28 mouse cellular contexts compared by ENCODE assay signal in genomic region chr6:101334495-101334894, GRCm38 (mm10). TPM values are rescaled to one million over a fixed set of nuclear protein-coding genes. Genes with fewer than 3 reads are reported as not detected.
DNase-seq lines count a peak whose midpoint lies in the region; ATAC-seq and TF ChIP-seq lines count a peak whose summit lies in the region.
"Had no signal": no experiment of that assay in that cellular context is flagged by ENCODE, and none has a peak within 500 bp of the region (broad histone marks: within the 10 kb centered on the region; RNA-seq: fewer than 3 reads in every experiment).

No protein-coding gene starts in this region.

- intact Hi-C loops in gastrocnemius, adult 2 months (cut with DNase I): no loop called here

- no peak overlapping the region for H3K4me3 ChIP-seq in gastrocnemius, adult 2 months
- no peak overlapping the region for H3K4me3 ChIP-seq in heart, embryonic 13.5 days
- H3K4me3 ChIP-seq in lung, embryonic 14.5 days (ENCODE audit: low read depth, low read length): no peak overlapping the region
- no peak overlapping the region for H3K4me3 ChIP-seq in lung, postnatal 0 days (ENCODE audit: low read depth, low read length)
- H3K4me3 ChIP-seq: embryonic facial prominence, embryonic 10.5 days; embryonic facial prominence, embryonic 13.5 days; erythroblast, embryonic 14.5 days; forebrain, embryonic 12.5 days; forebrain, embryonic 15.5 days; hindbrain, embryonic 10.5 days; hindbrain, embryonic 13.5 days; intestine, embryonic 15.5 days had no signal

- no peaks in the 10 kb centered on the region for H3K27me3 ChIP-seq in heart, embryonic 13.5 days (replicated peaks)
- H3K27me3 ChIP-seq in lung, embryonic 14.5 days (ENCODE audit: insufficient read depth, low read length): no peaks in the 10 kb centered on the region
- H3K27me3 ChIP-seq in lung, postnatal 0 days (replicated peaks; ENCODE audit: insufficient read depth, low read length): no peaks in the 10 kb centered on the region
- H3K27me3 ChIP-seq: embryonic facial prominence, embryonic 13.5 days; forebrain, embryonic 12.5 days; forebrain, embryonic 15.5 days; hindbrain, embryonic 13.5 days; intestine, embryonic 15.5 days had no signal

- no peaks in the 10 kb centered on the region for H3K9me3 ChIP-seq in heart, embryonic 13.5 days
- H3K9me3 ChIP-seq in lung, embryonic 14.5 days (ENCODE audit: low read depth, low read length): no peaks in the 10 kb centered on the region
- H3K9me3 ChIP-seq in lung, postnatal 0 days (ENCODE audit: low read length): no peaks in the 10 kb centered on the region
- H3K9me3 ChIP-seq: embryonic facial prominence, embryonic 10.5 days; embryonic facial prominence, embryonic 13.5 days; forebrain, embryonic 12.5 days; forebrain, embryonic 15.5 days; hindbrain, embryonic 10.5 days; hindbrain, embryonic 13.5 days; intestine, embryonic 15.5 days had no signal

- 63% methylated on average over 3 of the region's 3 CpGs for WGBS in heart, embryonic 13.5 days
- WGBS in lung, embryonic 14.5 days: 29% methylated on average over 3 of the region's 3 CpGs
- WGBS in lung, postnatal 0 days: 27% methylated on average over 3 of the region's 3 CpGs

- DNase-seq in gastrocnemius, adult 2 months: no peak
- DNase-seq in gastrocnemius, postnatal 25 days: no peak
- no peak for DNase-seq in heart, postnatal 4 days
- peak; percentile 77 for DNase-seq in lung, embryonic 14.5 days
- no peak for DNase-seq in lung, postnatal 4 days
- DNase-seq in lung, postnatal 0 days (ENCODE audit: low spot score): peak; percentile 39
- DNase-seq in lung, postnatal 36 days: no peak
- DNase-seq: adrenal gland, adult 8-10 months; adrenal gland, postnatal 25 days; cerebellum, adult 11-12 months; cerebellum, adult 8-10 months; cerebellum, postnatal 10 days; cerebellum, postnatal 36 days; embryo, embryonic 11 days; gastrocnemius, postnatal 10 days; heart, adult 11 months; heart, postnatal 14 days had no signal

- no peak; the same call in 1 of the 2 replicates for TF ChIP-seq EP300 in lung, postnatal 0 days (IDR thresholded peaks at IDR 0.05)

- peak overlapping the region; percentile 89 for H3K27ac ChIP-seq in gastrocnemius, adult 2 months
- peak overlapping the region; percentile 30; the same call in 1 of the 2 replicates for H3K27ac ChIP-seq in heart, embryonic 13.5 days (replicated peaks)
- H3K27ac ChIP-seq in lung, embryonic 14.5 days (ENCODE audit: low read depth): peak overlapping the region; percentile 68; the same call in 1 of the 2 replicates
- no peak overlapping the region for H3K27ac ChIP-seq in lung, postnatal 0 days (ENCODE audit: low read length)
- H3K27ac ChIP-seq: embryonic facial prominence, embryonic 10.5 days; embryonic facial prominence, embryonic 13.5 days; forebrain, embryonic 12.5 days; forebrain, embryonic 15.5 days; hindbrain, embryonic 10.5 days; hindbrain, embryonic 13.5 days; intestine, embryonic 15.5 days had no signal

- TF ChIP-seq CTCF in gastrocnemius, adult 2 months (IDR thresholded peaks at IDR 0.05): no peak
- TF ChIP-seq CTCF in lung, embryonic 14.5 days (IDR thresholded peaks at IDR 0.05; ENCODE audit: low read depth): no peak
- no peak for TF ChIP-seq CTCF in lung, postnatal 0 days (IDR thresholded peaks at IDR 0.05)

- ATAC-seq in heart, embryonic 13.5 days (ENCODE audit: extremely low read depth, insufficient number of reproducible peaks, low FRiP score, low TSS enrichment): no peak
- peak; percentile 42; the same call in 1 of the 2 replicates for ATAC-seq in lung, embryonic 14.5 days (ENCODE audit: insufficient read depth)
- peak; percentile 50 for ATAC-seq in lung, postnatal 0 days
- ATAC-seq: activated CD4-positive, CD25-positive, alpha-beta regulatory T cell, adult 4 months; forebrain, embryonic 15.5 days; hindbrain, embryonic 16.5 days; intestine, embryonic 15.5 days had no signal

- no peaks in the 10 kb centered on the region for H3K36me3 ChIP-seq in heart, embryonic 13.5 days
- no peaks in the 10 kb centered on the region for H3K36me3 ChIP-seq in lung, embryonic 14.5 days (ENCODE audit: insufficient read depth)
- no peaks in the 10 kb centered on the region for H3K36me3 ChIP-seq in lung, postnatal 0 days (ENCODE audit: insufficient read depth, low read length)
- H3K36me3 ChIP-seq: embryonic facial prominence, embryonic 10.5 days; embryonic facial prominence, embryonic 13.5 days; forebrain, embryonic 12.5 days; forebrain, embryonic 15.5 days; hindbrain, embryonic 10.5 days; hindbrain, embryonic 13.5 days; intestine, embryonic 15.5 days had no signal

- peaks cover 84% of the 10 kb centered on the region for H3K4me1 ChIP-seq in heart, embryonic 13.5 days
- H3K4me1 ChIP-seq in lung, embryonic 14.5 days (ENCODE audit: insufficient read depth): peaks cover 60% of the 10 kb centered on the region
- H3K4me1 ChIP-seq in lung, postnatal 0 days (ENCODE audit: insufficient read depth, low read depth, low read length): peaks cover 16% of the 10 kb centered on the region; the same call in 1 of the 2 replicates

- H3K9ac ChIP-seq in heart, embryonic 13.5 days: no peak overlapping the region
- no peak overlapping the region for H3K9ac ChIP-seq in lung, embryonic 14.5 days
- H3K9ac ChIP-seq in lung, postnatal 0 days (replicated peaks; ENCODE audit: low read depth): no peak overlapping the region
- H3K9ac ChIP-seq: embryonic facial prominence, embryonic 13.5 days; forebrain, embryonic 12.5 days; forebrain, embryonic 15.5 days; hindbrain, embryonic 13.5 days; intestine, embryonic 15.5 days had no signal

- H3K4me2 ChIP-seq in heart, embryonic 13.5 days: no peak overlapping the region
- no peak overlapping the region; the same call in 1 of the 2 replicates for H3K4me2 ChIP-seq in lung, embryonic 14.5 days
- H3K4me2 ChIP-seq in lung, postnatal 0 days (replicated peaks; ENCODE audit: low read depth, low read length): no peak overlapping the region
- H3K4me2 ChIP-seq: embryonic facial prominence, embryonic 13.5 days; forebrain, embryonic 12.5 days; forebrain, embryonic 15.5 days; hindbrain, embryonic 13.5 days; intestine, embryonic 15.5 days had no signal

RNA-seq across cellular contexts. Expression of gene Pdzrn3, which starts 43.2 kb away (rescaled TPM):
- 100 to 1,000 TPM in 1 of 2 experiments, 10 to 100 TPM in 1; 96.6 to 104 TPM for total RNA-seq in gastrocnemius, adult 2 months (2021)
- total RNA-seq in gastrocnemius, postnatal 25 days (2021): 10 to 100 TPM; 52.5 to 72.9 TPM
- 9.7 and 9.8 TPM in 2 replicates for polyA plus RNA-seq in heart, embryonic 13.5 days (2015; fragmentation: Nextera tagmentation; extraction: Ambion mirVana)
- total RNA-seq in heart, postnatal 4 days (2021): 10 to 100 TPM; 62.6 to 68.3 TPM
- 14.2 and 14.8 TPM in 2 replicates for polyA plus RNA-seq in lung, embryonic 14.5 days (2014; fragmentation: Nextera tagmentation; extraction: Ambion mirVana)
- 5.9 and 7.4 TPM in 2 replicates for polyA plus RNA-seq in lung, postnatal 0 days (2015; fragmentation: Nextera tagmentation; extraction: Ambion mirVana)
- polyA plus RNA-seq: activated CD4-positive, CD25-positive, alpha-beta regulatory T cell, adult 4 months; erythroblast, embryonic 14.5 days had no signal

Comparison
In these comparisons a context has a peak if more than half of its experiments do, and no peak if none do; other contexts are left out.
1. DNase-seq: peak in lung, embryonic 14.5 days (single experiment) and lung, postnatal 0 days (single experiment); none in gastrocnemius, adult 2 months (single experiment), gastrocnemius, postnatal 25 days (single experiment), heart, postnatal 4 days (single experiment), lung, postnatal 4 days (0 of 2) and lung, postnatal 36 days (single experiment).